Mouse (Mus musculus) thymus, postnatal 36 days (tissue): ENCODE results near the gene Kdm4b.

Experiments
- DNase-seq, 2 experiments: peaks; one replicate each; pipeline ENCODE4 v3.0.0; 2022; ENCODE audit warnings: mixed read lengths in 2 of 2

The Kdm4b gene

GRCm38 (mm10) chr17:56300186-56300585 is 25.7 kb upstream of the Kdm4b start, which contains the start of gene Arrdc5:
Gene Arrdc5 (minus strand): TSS chr17:56300286.
- DNase-seq, result no peak

DNA sequence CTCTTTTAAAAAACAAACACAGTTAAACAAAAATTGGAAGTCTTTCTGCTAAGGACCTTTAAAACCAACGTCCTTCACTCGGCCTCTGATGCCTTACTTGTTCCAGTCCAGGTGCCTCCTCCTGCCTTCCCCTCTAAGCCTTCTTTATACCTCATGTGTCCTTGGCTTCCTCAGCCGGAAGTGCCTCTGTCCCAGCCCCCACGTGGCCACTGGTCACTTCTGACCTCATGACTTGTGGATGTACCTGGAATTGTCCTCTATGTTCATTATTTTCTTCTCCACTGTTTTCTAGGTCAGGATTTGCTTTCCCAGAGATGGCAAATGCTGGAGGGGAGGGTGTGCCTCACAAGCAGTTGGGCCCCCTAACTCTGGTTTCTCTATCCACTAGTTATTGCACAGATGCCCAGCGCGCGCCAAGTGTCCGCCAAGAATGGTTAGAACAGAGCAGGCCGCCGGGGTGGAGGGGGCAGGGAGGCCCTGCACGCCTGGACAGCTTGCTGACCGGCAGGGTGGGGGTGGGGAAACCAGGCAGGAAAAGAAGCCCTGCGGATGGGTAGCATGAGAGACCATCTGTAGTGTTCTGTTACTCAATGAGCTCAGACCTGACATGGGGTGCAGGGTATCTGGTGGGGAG is 23.4 kb upstream of the Kdm4b start:
- DNase-seq, result peak in 1 of 2 experiments; percentile 49

GRCm38 (mm10) chr17:56303160-56303846 is 22.6 kb upstream of the Kdm4b start, which contains the start of gene Uhrf1:
Gene Uhrf1 (plus strand): TSS chr17:56303321.
- peak; percentile 76 to 86 for DNase-seq

DNA sequence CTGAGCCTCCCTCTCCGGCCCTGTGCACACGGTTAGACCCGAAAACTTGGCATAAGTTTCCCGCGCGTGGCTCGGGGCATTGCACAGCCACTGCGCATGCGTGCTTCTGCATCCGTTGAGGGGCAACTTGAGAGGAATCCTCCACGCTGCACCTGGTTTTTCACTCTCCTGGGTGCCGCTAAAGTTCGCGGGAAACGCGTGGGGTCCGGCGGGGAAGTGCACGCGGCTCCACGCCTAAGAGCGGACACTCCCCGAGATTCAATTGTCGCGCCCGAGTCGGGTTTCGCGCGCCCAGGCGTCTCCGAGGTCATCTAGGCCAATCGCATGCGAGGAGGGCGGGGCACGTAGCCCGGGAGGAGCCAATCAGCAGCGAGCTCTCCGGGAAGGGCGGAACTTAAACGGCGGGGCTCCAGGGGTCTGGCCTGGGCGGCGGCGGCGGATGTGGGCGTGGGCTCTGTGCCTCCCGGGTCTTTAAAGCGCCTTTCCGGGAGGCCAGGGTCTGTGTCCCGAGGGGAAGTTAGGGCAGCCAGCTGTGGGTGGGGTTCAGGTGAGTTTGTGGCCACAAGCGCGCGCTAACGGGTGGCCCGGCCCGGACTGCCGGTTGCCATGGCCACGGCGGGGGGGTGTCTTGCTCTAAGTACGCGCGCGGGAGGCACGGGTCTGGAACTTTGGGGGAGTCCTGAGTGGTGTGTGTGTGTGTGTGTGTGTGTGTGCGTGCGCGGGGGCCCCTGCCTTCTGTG is 21.8 kb upstream of the Kdm4b start:
- DNase-seq, result peak; percentile 97 to 98

DNA sequence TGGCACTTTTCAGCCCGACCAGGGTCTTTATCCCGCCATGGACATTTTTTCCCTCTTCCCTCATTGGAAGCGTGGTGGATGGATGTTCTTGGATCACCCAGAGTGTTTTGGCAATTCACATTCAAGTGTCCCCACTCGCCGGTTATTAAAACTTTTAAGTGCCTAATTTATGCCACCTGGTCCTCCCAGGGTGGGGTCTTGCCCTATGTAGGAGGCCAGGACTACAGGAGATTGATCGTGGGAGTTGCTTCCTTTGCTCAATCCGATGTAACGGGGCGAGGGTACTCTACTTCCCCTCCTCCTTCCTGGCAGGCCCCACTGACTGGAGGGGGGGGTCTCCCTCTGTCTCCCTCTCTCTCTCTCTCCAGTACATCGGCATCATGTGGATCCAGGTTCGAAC is 21.1 kb upstream of the Kdm4b start:
- DNase-seq, result peak in 1 of 2 experiments; percentile 35

DNA sequence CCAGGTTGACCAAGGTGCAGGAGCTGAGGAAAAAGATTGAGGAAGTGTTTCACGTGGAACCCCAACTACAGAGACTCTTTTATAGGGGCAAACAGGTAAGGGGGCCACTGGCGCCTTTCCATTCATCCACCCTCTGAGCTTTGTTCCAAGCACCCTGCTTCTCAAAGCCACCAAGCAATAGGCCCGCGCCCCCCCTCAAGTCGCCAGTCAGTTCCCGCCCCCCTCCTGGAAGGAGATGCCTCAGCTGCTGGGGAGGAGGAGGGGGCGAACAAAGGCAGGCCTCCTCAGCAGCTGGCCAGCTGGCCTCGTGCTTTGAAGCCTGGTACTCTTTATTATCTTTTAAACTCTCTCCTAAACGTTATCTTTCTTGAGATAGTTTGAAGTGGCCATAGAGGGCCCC is 20.7 kb upstream of the Kdm4b start:
- DNase-seq, result peak in 1 of 2 experiments; percentile 44

DNA sequence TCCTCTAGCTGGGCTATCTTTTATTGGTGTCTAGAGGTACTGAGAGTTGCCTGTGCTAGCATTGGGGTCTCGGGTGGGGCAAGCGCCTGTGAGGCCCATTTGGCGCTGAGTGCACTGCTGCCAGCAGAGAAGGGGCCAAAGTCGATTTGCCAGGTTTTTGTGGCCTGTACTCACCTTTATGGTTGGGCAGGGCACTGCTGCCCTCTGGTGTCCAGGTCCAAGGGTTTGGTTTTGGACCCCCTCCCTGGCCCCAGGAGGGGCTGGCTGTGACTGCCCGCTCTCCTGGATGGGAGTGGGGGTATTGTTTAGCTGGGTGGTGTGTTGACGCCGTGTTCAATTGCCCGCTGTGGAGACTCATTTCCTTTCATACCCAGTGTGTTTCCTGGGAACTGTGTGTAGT is 20.0 kb upstream of the Kdm4b start:
- peak; percentile 46 to 59 for DNase-seq

- no peak for DNase-seq
Observed at GRCm38 (mm10) chr17:56308088-56308487, 17.8 kb upstream of the Kdm4b start.

DNA sequence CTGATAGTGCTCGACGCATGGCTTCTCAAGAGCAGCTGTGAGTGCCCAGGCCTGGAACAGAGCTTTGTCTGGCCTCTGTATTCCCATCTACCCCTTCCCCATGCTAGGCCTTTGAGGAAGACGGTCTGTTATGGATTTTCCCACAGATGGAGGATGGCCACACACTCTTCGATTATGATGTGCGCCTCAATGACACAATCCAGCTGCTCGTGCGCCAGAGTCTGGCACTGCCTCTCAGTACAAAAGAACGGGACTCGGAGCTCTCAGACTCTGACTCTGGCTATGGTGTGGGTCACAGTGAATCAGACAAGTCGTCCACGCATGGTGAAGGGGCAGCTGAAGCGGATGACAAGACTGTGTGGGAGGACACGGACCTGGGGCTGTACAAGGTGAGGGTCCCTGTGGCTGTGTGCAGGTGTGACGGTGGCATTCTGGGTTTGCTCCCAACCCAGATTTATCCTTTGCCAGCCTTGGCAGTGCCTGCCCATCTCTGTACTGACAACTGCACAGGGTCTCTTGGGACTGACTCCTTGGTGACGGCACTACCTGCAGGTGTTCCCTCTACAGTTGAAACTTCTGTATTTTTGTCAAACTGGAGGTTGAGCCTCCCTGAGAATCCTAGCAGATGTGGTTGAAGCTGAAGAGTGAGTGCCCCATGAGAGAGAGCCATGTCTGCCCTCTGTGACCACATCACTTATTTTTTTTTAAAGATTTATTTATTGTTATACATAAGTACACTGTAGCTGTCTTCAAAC is 16.5 kb upstream of the Kdm4b start:
- DNase-seq, result no peak

DNA sequence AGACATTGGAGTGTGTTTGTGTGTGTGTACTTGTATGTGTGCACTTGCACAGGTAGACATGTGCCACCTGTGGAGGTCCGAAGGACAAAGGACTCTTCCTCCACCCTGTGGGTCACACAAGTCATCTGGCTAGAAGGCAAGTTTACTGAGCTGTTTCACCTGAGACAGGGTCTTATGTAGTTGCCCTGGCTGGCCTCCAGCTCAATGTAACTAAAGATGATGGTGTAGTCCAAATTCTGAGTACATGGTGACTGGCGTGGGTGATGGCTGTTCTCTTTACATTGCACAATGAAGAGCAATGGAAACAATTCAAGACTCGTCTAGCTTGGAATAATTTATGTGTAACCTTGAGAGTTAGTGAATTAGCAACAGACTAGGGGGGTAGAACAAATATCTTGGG is 1.4 kb upstream of the Kdm4b start:
- no peak for DNase-seq

GRCm38 (mm10) chr17:56326153-56327147 is 588 bp downstream of the Kdm4b start:
- no peak for DNase-seq

GRCm38 (mm10) chr17:56329267-56329666 is 3.4 kb downstream of the Kdm4b start:
- DNase-seq, result no peak

GRCm38 (mm10) chr17:56330345-56330744 is 4.5 kb downstream of the Kdm4b start:
- peak; percentile 31 to 49 for DNase-seq

- DNase-seq, result no peak
Observed at GRCm38 (mm10) chr17:56331256-56331655, 5.4 kb downstream of the Kdm4b start.

GRCm38 (mm10) chr17:56332987-56333386 is 7.1 kb downstream of the Kdm4b start:
- DNase-seq, result no peak

DNA sequence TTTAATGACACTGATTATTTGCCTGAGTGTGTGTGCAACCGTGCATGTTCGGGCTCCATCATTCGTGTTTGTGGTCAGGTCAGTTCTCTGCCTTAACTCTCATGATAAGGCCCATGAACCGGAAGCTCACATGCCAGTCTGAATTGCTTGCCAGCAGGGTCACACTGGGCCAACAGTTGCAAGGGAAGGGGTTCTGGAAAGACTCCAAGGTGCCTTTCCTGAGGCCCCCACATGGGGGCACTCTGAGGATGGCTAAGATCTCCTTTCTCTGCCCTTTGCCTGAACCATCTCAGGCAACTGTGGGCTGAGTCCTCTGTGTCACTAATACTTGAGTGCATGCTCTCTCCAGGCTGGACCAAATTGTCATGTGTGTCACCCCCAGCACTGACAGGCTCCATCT is 11.3 kb downstream of the Kdm4b start:
- DNase-seq, result peak; percentile 54 to 62

GRCm38 (mm10) chr17:56337791-56338190 is 11.9 kb downstream of the Kdm4b start:
- DNase-seq, result no peak

- DNase-seq, result peak; percentile 68 to 70
Observed at GRCm38 (mm10) chr17:56338909-56339308, 13.0 kb downstream of the Kdm4b start.

- DNase-seq, result no peak
Observed at GRCm38 (mm10) chr17:56340717-56341116, 14.9 kb downstream of the Kdm4b start.

DNA sequence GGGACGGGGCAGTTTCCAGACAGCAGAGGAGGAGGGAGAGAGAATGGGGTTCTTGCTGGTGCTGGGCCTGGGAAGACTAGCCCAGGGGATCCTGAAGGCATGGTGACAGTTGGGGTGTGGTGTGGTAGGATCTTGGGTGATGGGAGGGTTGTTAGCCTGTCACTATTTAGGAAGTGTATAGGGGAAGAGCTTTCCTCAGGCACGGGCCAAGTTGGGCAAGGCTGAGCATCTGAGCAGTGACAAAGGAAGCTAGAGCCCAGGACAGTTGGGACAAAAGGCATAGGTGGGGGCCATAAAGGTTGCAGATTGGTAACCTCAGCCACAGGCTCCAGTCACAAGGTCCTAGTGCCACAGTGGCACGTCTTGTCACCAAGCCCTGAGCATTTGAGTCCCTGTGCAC is 17.6 kb downstream of the Kdm4b start:
- DNase-seq, result no peak

DNA sequence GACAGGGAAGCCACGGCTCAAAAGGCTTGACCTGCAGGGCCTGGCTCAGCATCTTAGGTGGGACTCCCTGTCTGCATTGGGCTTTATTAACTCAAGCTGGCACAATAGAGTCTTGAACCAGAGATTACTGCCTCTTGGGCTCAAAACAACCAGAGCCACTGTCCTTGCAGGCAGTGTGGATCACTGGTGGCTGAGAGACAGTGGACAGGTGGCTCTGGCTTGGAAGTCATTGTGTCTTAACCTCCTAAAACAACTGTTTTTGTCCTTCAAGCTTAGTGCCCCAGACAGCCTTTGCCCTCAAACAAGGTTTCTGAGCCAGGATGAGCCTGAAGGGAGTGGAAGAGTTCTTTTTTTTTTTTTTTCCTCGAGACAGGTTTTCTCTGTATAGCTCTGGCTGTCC is 19.5 kb downstream of the Kdm4b start:
- DNase-seq, result no peak

GRCm38 (mm10) chr17:56348128-56348527 is 22.3 kb downstream of the Kdm4b start:
- DNase-seq, result no peak
